Mouse (Mus musculus) 3134 (cell line): ENCODE results near the gene Gm28048.

Source experiments
- DNase-seq: peaks from one replicate; pipeline ENCODE4 v3.0.0-alpha.2; 2011; ENCODE audit warnings: low spot score; ENCODE audit not compliant: insufficient read length; ENCODE audit errors: extremely low read depth

Gm28048 gene

DNA sequence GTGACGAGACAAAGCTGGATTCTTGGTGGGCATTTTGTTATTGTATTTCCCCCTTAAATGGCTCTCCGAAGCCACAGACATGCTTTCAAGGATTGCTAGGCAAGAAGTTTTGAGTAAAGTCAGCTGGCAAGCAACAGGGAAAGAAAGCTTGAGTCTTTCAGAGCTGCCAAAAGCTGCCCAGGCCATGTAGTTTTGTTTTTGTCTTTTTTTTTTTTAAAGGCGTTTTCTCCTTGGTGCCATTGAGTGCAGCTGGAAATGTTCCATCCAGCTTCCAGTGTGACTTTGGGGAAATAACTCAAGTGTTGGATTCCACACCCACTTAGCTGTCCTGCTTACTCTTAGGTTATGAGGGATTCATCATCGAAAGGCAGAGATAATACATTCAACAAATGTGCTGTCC lies 120.6 kb downstream of the Gm28048 start:
- no peak for DNase-seq

- peak; percentile 79 for DNase-seq
Measured at GRCm38 (mm10) chr11:22860335-22861227, 121.3 kb downstream of the Gm28048 start, which contains the start of gene B3gnt2. TSS of gene B3gnt2 (minus strand) at chr11:22860961.

DNA sequence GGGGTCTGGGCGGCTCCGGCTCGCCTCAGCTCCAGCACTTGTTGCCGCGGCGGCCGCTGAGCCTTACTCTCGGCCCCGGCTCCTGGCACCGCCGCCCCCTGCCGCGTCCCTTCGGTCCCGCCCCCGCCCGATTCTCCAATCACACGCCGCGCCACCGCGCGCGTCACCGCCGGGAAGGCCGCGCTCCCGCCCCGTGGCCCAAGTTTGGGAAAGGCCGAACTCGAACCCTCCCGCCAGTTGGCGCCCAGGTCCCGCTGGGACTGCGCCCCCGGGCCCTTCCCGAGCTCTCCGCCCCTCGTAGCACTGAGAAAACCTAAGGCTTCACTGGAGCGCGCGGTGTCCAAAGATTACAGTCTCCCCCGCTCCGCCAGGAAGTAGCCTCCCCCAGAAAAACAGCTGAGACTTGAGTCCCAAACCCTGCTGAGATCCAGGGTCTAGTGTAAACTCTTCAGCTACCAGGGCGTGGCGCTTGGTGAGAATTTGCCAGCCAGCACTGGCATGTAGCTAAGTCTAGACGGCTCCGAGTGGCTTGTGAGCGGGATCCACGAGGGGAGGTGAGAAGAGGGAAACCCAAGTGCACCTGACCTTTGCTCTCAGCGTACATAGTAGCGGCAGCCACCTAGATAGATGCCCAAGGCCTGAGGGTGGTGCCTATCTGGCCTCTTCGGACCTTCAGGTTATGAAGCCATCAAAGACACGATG lies 122.1 kb downstream of the Gm28048 start:
- DNase-seq, result peak; percentile 95

- no peak for DNase-seq
Measured at GRCm38 (mm10) chr11:22859301-22859632, 122.6 kb downstream of the Gm28048 start.

DNA sequence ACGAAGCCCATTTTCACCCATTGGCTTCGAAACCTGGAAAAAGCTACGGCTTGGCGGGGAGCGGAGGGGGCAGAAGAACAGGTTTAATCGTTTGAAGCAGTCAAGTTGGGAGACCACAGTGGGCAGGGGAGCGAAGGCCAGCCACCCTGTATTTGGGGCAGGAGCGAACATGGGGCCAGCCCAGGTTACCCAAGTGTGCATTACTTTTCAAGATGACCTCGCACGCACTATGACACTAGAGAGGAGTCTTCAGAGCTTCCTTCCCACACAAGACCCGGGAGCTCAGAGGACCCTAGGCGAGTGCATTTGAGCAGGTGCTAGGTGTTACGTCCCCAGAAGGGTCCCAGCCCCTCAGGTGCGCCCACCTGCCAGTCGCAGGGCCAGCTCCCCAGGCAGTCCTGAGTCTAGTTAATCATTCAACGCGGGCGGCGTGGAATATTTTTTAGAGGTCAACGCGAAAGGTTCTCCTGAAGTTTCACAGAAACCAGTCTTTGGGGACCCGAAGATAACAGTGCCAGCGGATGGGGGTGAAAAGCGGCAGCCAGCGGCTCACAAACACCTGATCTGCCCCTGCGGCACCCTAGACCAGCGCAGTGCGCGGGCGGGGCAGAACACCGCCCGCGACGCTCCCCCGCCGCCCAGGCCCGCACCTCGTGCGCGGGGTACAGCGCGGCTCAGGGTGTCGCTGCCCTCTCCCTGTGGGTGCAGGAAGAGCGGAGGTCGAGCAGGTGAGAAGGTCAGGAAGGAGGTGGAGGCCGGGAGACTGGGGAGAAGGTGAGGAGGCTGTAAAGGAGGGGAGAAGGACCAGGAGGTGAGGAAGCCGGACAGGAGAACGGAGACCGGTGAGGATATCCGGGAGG lies 123.2 kb downstream of the Gm28048 start:
- DNase-seq, result peak; percentile 74

- peak; percentile 64 for DNase-seq
Measured at GRCm38 (mm10) chr11:22857705-22858440, 124.0 kb downstream of the Gm28048 start.

DNA sequence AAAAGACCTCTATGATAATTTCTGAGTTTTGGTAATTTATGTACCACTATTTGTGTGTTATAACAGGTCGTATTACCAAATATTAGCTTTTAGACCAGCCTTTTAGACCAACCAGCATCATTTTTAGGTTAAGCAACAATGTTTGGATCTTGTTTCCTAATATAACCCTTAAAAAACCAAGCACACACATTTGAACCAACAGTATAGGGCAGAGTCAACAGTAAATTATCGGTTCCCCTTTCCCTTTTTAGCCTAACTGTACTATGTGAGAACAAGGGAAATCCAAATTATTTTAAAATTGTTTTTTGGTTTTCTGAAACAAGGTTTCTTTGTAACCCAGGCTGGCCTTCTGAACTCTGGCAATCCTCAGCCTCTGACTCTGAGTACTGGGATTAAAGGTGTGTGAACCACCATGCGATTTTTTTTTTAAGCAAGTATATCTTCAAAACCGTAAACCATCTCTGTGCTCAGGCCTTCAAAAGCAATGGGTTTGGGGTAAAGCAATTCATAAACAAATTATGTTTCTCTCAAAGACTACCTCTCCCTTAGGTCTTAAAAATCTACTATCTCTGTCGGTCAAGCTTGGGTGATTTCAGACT lies 124.7 kb downstream of the Gm28048 start:
- DNase-seq, result no peak

- no peak for DNase-seq
Measured at GRCm38 (mm10) chr11:22856371-22856965, 125.4 kb downstream of the Gm28048 start.

- no peak for DNase-seq
Measured at GRCm38 (mm10) chr11:22854571-22854970, 127.3 kb downstream of the Gm28048 start.

DNA sequence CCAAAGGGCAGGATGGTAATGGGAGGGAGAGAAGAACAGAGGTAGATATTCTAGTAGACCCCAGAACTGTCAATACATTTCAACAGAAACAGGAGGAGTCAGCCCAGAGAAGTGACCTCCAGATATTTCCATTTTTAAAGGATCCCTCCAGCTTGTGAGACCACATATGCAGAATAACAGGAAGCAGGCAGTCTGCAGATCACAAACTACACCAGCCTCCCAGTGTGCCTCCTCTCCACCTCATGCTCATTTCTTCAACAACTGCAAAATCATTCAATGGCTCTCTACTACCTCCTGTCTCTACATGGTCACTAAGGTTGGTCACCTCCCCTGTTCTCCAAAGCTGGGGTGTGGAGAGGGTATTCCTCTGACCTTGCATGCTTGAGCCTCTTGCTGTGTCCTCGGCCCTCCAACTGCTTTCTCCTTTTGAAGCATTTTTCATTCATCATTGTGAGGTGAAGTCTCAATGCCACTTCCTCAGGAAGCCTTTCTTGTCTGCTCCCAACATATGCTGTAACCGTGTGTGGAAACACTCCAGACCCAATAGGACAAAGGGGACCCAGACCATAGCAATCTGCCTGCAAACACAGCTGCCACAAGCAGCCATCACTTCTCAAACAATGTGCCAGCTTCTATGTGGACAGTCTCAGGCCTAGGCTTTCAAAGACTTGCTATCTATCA lies 128.3 kb downstream of the Gm28048 start:
- no peak for DNase-seq

GRCm38 (mm10) chr11:22852510-22852909 lies 129.4 kb downstream of the Gm28048 start:
- no peak for DNase-seq

DNA sequence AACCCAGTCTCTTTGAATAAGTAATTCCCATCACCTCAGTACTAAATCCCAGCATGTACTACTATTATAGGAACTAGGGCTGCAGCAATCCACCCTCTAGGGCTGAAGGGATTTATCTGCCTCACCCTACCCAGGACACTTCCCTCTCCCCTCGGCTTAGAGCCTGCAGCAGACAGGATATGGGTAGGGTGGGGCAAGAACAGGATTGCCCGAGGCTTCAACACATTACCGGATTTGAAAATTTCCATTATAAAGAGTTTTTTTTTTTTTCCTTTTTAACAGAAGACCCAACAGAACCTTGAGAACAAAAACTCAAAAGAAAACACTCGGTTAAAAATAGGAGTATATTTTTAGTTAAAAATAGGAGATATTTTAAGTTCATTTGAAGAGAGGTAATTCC lies 130.5 kb downstream of the Gm28048 start:
- DNase-seq, result no peak

GRCm38 (mm10) chr11:22850077-22850476 lies 131.8 kb downstream of the Gm28048 start:
- no peak for DNase-seq

DNA sequence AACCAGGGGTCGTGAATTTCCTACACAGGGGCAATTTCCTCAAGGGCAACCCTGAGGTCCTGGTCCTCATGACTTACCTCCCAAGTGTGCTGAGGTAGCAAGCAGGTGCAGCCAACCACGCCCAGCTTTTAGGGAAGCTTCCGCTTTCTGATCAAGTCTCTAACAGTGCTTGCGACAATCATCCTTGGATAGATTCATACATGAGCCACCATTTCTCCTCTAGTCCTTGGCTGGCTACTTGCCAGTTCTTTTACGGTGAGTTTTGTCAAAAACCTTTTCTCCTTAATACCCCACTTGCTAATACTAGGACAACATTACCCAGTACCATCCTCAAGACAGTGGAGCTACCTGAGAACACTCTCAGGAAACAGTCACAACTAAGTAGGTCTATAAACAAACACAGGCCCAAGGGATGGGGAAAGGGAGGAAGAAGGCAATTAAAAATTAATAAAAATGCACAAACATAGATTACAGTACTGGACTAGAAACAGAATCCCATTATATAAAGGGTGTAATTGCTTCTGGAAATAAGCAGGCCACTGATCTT lies 133.2 kb downstream of the Gm28048 start:
- DNase-seq, result no peak

DNA sequence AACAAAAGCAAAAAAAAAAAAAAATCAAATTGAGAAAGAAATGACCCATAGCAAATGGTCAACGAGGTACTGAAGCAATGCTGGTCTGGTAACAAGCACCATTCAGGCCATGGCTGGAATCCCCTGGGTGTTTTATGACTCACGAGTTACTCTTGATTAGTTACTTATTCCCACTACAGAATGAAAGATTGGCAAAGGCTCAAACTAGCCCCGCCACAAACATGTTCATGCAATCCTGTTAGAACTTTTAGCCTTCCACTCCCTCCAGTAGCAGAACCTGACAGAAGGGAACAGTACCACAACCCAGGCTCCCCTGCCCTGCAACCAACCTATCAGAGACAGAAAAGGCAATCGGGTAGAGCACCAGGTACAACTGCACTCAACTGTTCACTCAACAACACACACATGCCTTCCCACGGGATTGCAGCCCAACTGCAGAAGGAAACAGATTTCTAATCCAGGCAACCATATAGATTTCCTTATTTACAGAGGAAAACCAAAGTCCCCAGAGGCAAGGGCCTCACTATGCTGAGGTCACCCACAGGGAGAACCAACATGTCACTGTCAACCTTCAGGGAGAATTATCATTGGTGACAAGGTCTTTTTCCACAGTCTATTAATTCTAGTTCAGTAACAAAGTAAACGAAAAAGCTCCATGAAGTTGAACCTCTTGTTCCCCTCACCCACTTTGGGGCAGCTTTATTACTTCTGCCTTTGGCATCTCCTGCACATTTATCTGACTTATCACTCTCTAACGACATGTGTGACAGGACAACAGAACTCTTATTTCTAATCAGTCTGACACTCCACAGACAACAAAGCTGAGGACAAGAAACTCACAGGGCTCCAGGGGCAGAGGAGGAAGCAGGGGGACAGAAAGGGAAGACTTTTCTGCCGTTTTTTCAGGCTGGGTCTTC lies 133.9 kb downstream of the Gm28048 start:
- peak; percentile 62 for DNase-seq

- no peak for DNase-seq
Measured at GRCm38 (mm10) chr11:22846960-22847731, 134.7 kb downstream of the Gm28048 start.
